Mouse (Mus musculus) CH12F3 (cell line): ENCODE results near the gene Dync1i1.

Experiments used
- in situ Hi-C: fragments of 300-500 bp; cut with MboI; formaldehyde crosslinking; loops from 2 replicates; pipeline ENCODE4 v1.14.3; 2020; ENCODE audit warnings: low sequenced_read_pairs

Gene Dync1i1

DNA sequence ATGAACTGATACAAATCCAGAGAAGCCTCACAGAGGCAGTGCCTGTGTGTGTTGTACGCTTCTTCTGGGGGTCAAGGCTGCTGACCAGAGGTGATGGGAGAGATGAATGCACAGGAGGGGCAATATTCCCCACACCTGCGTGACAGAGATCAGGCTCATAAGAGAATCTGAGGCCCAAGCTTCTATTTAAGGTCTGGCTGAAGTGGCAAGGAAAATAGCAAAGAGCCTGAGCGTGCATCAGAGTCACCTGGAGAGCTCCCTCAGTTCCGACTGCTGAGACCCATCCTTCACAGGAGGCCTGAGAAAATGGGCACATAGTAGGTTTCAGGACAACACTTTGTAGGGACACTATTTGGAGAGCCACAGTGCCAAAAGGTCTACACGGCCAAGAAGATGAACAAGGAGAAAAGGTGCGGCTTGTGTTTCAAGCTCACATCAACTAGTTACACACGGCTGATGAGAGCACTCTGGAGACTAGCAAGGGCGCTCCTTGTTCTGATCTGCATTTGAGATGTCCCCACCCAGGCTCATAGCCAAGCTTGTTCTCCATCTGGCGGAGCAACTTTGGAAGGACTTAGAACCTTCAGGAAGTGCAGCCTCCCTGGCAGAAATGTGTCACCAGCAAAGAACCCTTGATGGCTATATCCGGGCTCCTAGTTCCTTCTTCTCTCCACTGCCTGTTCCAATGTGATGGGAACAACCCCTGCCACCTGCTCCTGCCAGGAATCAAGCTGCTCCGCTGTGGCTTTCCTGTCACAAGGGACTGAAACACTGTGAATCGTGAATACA lies 128.8 kb downstream of the Dync1i1 start:
- in situ Hi-C loops = loop anchor here (25.0 kb wide), 1 partner anchor 1033 kb away; the partner anchor contains the start of gene Dlx5

GRCm38 (mm10) chr6:5855526-5855925 lies 130.1 kb downstream of the Dync1i1 start:
- in situ Hi-C loops = loop anchor here (25.0 kb wide), 1 partner anchor 1032 kb away; the partner anchor contains the start of gene Dlx5

GRCm38 (mm10) chr6:5858371-5858770 lies 132.9 kb downstream of the Dync1i1 start:
- in situ Hi-C loops = loop anchor here (25.0 kb wide), 1 partner anchor 1029 kb away; the partner anchor contains the start of gene Dlx5

DNA sequence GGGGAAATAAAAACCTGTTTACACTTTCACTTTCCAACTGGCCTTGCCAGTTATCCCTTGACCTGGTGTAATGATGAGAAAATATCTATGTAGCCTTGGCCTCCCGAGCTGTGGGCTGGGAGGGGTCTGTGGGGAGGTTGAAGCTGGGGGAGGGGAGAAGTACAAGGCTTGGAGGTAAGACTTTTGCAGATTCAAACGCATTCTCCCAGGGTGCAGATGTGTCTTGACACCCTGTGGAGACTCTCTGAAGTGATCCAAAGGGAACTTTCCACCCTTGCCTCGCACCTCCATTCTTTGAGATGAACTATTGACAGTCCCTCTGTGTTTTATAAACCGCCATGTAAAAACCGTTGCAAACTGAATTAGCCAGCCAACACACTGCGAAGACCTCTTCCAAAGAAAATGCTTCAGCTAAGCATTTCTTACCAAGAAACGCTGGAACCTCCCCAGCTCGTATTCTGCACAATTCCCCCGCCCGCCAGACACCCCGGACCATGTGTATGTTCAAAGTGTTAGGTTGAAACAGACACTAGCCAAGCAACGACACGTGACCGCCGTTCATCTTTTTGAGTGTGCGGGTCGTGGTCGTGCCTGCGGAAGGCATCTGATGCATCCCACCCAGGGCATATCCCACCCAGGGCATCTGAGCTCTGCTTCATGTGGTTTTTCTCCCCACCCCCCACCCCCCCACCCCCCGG lies 133.6 kb downstream of the Dync1i1 start:
- in situ Hi-C loops = loop anchor here (25.0 kb wide), 1 partner anchor 1028 kb away; the partner anchor contains the start of gene Dlx5

GRCm38 (mm10) chr6:5859630-5860029 lies 134.2 kb downstream of the Dync1i1 start:
- in situ Hi-C loops = loop anchor here (25.0 kb wide), 1 partner anchor 1028 kb away; the partner anchor contains the start of gene Dlx5

GRCm38 (mm10) chr6:5866091-5866490 lies 140.7 kb downstream of the Dync1i1 start:
- in situ Hi-C loops = loop anchor here (25.0 kb wide), 1 partner anchor 1021 kb away; the partner anchor contains the start of gene Dlx5

- in situ Hi-C loops = loop anchor here (25.0 kb wide), 1 partner anchor 1020 kb away; the partner anchor contains the start of gene Dlx5
Observed at GRCm38 (mm10) chr6:5867221-5867620, 141.8 kb downstream of the Dync1i1 start.

DNA sequence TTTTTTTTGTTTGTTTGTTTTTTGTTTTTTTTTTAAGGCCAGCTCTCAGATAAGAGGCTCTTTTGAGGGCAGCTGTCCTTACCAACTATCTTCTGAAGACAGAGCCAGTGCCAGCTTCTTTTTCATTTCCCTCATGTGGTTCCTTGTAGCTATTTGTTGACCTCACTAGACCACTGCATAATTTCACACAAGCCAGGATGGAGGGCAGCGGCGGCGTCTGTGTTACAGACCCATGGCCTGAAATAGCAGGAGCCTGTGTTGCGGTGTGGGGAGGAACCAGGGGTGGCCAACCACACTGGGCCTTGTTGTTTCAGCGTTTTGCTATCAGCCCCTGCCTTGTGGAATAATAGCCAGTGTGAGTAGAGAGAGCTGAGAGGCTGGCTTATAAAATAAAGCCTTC lies 145.6 kb downstream of the Dync1i1 start:
- in situ Hi-C loops = loop anchor here (25.0 kb wide), 1 partner anchor 1016 kb away; the partner anchor contains the start of gene Dlx5

DNA sequence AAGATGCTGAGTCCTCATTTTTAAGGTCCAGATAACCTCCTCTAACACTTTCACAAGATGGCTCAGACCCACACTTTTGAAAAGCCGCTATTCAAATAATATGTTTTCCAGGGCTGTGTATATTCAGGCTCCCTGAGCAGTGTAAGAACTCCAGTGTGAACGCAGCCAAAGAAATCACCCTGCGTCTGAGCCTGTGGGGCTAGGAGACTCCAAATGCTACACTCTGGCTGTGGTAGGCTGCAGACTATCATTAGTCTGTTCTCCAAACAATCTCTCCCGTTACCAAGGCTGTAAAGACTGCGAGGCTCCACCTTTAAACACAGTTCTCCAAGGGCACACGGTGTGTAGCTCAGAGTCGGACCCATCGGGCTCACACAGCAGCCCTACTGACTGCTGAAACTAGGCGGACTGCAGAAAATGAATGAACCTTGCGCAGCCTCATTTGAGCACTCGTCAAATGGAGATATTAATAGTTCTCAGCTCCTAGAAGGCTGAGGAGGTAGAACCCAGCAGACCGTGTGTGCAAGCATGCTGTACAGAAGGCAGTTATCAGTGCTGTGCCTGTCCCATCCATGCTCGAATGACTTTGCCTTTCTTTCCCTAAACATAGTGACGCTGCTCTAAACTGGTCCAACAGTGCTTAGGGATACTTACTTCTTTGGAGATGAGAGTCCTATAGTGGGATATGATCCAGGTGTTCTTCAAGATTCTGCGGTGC lies 146.3 kb downstream of the Dync1i1 start:
- in situ Hi-C loops = loop anchor here (25.0 kb wide), 1 partner anchor 1016 kb away; the partner anchor contains the start of gene Dlx5

GRCm38 (mm10) chr6:5889341-5889740 lies 163.9 kb downstream of the Dync1i1 start:
- in situ Hi-C loops = no loop called here

GRCm38 (mm10) chr6:5911295-5911694 lies 185.9 kb downstream of the Dync1i1 start:
- in situ Hi-C loops = no loop called here

DNA sequence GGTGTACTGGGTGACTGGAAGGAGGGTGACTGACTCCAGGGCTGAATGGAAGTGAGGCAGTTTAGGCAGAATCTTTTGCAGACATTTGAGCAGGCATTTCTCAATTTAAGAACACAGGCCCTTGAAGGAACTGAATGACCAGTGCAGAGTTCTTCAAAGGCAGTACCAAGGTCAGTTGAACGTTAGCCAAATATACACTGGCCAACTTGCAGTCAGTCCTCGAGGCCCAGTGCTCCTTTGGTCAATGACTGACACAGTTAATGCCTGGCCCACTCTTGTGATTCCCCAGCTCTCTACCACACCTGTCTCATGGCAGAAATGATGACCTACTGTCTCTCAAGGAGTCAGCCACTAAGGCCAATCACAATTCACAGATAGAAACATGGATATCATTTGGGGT lies 189.6 kb downstream of the Dync1i1 start:
- in situ Hi-C loops = no loop called here

GRCm38 (mm10) chr6:5920670-5921069 lies 195.2 kb downstream of the Dync1i1 start:
- in situ Hi-C loops = no loop called here

- in situ Hi-C loops = no loop called here
Observed at GRCm38 (mm10) chr6:5922676-5923075, 197.2 kb downstream of the Dync1i1 start.

DNA sequence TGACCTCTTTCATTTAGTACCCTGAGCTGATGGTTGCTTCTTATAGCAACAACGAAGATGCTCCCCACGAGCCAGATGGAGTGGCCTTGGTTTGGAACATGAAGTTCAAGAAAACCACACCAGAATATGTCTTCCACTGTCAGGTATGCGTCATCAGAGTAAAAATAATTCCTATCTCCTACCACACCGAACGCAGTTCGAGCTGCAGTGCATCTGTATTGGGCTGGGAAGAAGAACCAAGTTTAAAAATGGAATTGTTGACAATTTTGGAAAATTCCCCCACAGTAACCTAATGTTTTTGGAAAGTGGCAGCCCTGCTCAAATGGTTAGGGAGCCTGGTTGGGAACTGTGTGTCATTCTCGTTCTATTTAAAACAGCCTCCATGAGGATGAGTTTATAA lies 197.7 kb downstream of the Dync1i1 start:
- in situ Hi-C loops = no loop called here

GRCm38 (mm10) chr6:5930140-5930539 lies 204.7 kb downstream of the Dync1i1 start:
- in situ Hi-C loops = no loop called here

DNA sequence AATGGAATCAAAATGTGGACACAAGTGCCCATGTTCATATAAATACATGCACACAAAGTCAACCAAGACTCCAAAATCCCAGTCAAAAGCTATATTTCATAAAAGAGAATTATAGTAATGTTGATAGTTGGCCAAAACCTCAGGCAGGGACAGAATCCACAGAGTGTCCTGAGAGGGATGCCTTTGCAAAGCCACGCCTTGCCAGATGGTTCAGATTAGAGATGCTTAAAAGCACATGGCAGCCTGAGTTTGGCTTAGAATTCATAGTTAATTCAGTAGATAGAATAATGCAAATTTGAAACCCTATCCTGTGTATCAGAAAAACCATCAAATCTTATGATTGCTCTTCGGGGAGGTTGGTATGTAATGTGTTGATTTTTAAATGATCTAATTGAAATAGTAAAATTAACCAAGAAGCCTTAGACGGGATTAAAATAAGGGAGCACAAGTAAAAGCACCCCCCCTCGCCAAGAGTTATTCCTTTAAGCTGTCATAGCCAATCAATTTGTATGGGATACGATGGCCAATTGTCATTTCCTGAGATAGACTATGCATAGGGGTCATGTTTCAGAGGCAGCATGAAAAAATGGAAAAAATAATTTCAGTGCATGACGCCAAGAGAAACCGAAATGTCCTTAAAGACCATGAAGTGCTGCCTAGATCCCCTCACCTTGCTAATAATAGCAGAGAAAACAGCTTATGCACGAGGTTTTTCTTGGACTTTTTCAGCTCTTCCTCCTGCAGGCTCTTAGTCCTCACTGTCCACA lies 210.3 kb downstream of the Dync1i1 start:
- in situ Hi-C loops = no loop called here

DNA sequence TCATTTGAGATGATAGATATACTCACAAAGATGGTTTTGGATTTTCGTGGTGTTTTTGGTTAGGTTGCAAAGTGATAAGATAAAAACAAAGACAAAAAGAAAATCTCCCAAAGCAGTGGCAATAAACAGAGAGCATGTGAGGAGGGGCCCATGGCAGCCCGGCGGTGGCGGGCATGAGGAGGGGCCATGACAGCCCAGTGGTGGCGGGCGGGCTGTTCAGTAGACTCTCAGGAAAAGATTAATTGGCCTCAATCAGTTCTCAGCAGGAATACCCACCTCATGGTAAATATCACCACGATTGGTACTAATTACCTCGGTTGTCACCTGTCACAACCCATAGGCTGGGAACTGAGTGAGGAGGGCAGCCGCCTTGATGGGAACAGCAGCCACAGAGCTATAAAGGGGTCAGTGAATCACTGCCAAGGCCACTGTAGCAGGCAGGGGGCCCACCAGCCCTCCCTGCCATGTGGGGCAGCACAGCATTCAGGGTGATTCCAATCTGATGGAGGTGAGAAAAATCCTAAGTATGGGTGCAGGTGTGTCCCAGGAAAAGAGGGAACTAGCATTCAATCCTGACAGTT lies 224.5 kb downstream of the Dync1i1 start:
- in situ Hi-C loops = no loop called here

DNA sequence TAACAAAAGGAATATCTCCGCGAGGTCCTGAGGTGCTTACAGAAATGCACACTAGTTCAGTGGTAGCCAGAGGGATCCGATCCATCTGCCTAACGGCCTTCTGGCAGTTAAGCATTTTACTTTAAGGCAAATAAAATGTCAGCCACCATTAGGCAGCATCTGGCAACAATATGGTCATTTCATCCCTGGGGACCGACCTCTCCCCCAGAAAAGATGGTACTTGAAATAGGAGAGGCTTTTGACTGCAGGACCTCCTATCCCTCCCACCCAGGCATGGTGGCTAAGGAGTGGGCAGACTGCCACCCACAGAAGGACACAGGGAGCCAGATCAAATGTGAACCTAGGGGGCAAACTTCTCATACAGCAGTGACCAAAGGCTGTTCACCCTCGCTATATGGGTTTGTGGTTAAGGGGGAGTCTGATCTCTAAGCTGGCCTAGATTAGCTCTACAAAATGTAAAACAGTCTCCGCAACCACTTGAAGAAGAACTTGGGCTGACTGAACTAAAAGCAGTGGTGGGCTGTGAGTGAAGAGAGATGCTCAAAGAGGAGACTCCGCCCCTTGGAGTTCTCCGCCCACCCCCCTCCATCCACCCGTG lies 231.0 kb downstream of the Dync1i1 start:
- in situ Hi-C loops = no loop called here
